Mouse (Mus musculus) liver, postnatal 0 days (tissue): Measurements from ENCODE around the gene Slc17a1. TPM values are rescaled to one million over a fixed set of nuclear protein-coding genes. Genes with fewer than 3 reads are reported as not detected.

Experiments
- ATAC-seq: fragments of 200-750 bp; cut with Nextera tagmentation; 2 replicates; pipeline ENCODE4 v1.8.0; 2017; ENCODE audit warnings: mild to moderate bottlenecking, moderate library complexity
- DNase-seq: peaks from one replicate; pipeline ENCODE4 v3.0.0-alpha.2; 2016
- H3K27ac ChIP-seq: fragments of 300-500 bp; sonication (generic); 2 replicates; pipeline ENCODE4 v1.5.1; 2014; ENCODE audit warnings: antibody characterized with exemption, moderate library complexity, mild to moderate bottlenecking, low read depth
- H3K27me3 ChIP-seq: fragments of 300-500 bp; sonication (generic); 2 replicates; pipeline ENCODE4 v1.6.1; 2014; ENCODE audit warnings: low read length, control low read depth, mixed read lengths; ENCODE audit not compliant: insufficient read depth
- H3K36me3 ChIP-seq: fragments of 300-500 bp; sonication (generic); replicated peaks from 2 replicates; pipeline ENCODE4 v1.6.1; 2014; ENCODE audit warnings: mild to moderate bottlenecking, control low read depth, low read length, moderate library complexity, mixed read lengths; ENCODE audit not compliant: insufficient read depth
- H3K4me1 ChIP-seq: fragments of 300-500 bp; sonication (generic); 2 replicates; pipeline ENCODE4 v1.6.1; 2014; ENCODE audit warnings: antibody characterized with exemption, mild to moderate bottlenecking, control low read depth; ENCODE audit not compliant: insufficient read depth
- H3K4me2 ChIP-seq: fragments of 300-500 bp; sonication (generic); 2 replicates; pipeline ENCODE4 v1.6.1; 2014; ENCODE audit warnings: low read depth, mild to moderate bottlenecking, low read length, moderate library complexity, mixed read lengths
- H3K4me3 ChIP-seq: fragments of 300-500 bp; sonication (generic); 2 replicates; pipeline ENCODE4 v1.5.1; 2014; ENCODE audit warnings: low read depth, low read length
- H3K9ac ChIP-seq: fragments of 300-500 bp; sonication (generic); replicated peaks from 2 replicates; pipeline ENCODE4 v1.6.1; 2014; ENCODE audit warnings: mild to moderate bottlenecking, moderate library complexity
- H3K9me3 ChIP-seq: fragments of 300-500 bp; sonication (generic); 2 replicates; pipeline ENCODE4 v1.6.1; 2016; ENCODE audit warnings: mild to moderate bottlenecking, control low read depth, low read length, mixed read lengths
- CTCF ChIP-seq: sonication (generic); IDR thresholded peaks from 2 replicates; pipeline ENCODE4 v1.5.1; 2016; ENCODE audit warnings: antibody characterized with exemption, low read depth
- EP300 ChIP-seq: IDR thresholded peaks from 2 replicates; pipeline ENCODE4 v1.6.1; 2016; ENCODE audit warnings: antibody characterized with exemption, low read depth, mild to moderate bottlenecking
- WGBS: fragments of 180-500 bp; shearing (Covaris S2); extraction: QIAGEN DNeasy Blood & Tissue Kit; methylation state at CpG from one replicate; pipeline ENCODE4 v1.1.7; 2014; ENCODE audit not compliant: insufficient replicate concordance; 5-methylcytosine and 5-hydroxymethylcytosine counted together
- polyA plus RNA-seq: library from polyadenylated mRNA; unstranded; fragments of >200 nt; fragmentation: Nextera tagmentation; extraction: Ambion mirVana; gene quantifications from 2 replicates; pipeline ENCODE4 v1.2.1, GENCODE M21; 2015

Slc17a1 gene
- polyA plus RNA-seq, 1 experiment from 2014 or later = 1.2 TPM

DNA sequence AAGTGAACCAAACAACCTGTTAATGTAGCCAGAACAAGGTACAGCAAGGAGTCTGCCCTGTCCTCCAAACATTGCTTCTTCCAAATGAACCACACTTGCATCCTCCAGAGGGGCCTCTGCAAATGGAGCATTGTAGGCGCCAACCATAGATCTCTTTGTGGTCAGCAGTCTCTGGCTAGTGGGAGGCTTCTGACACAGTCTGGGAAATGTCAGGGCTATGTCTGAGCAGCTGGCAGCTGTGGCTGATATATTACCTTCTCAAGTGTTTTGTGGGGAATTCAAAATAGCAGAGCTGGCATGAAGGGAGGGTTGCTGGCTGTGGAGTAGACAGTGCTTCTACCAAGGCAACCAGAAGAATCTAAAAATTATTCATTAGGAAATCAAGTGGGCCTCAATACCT lies 48.6 kb downstream of the Slc17a1 start:
- H3K9ac ChIP-seq = no peak overlapping the region
- 67% methylated on average over 1 of the region's 1 CpGs for WGBS
- no peaks in the 10 kb centered on the region for H3K36me3 ChIP-seq
- ATAC-seq (no peak), DNase-seq (no peak)
- peaks cover 48% of the 10 kb centered on the region for H3K4me1 ChIP-seq
- H3K4me3 ChIP-seq = no peak overlapping the region
- H3K27ac ChIP-seq = no peak overlapping the region
- H3K27me3 ChIP-seq = no peaks in the 10 kb centered on the region
- no peak for TF ChIP-seq CTCF
- no peak for TF ChIP-seq EP300
- no peaks in the 10 kb centered on the region for H3K9me3 ChIP-seq
- no peak overlapping the region for H3K4me2 ChIP-seq

DNA sequence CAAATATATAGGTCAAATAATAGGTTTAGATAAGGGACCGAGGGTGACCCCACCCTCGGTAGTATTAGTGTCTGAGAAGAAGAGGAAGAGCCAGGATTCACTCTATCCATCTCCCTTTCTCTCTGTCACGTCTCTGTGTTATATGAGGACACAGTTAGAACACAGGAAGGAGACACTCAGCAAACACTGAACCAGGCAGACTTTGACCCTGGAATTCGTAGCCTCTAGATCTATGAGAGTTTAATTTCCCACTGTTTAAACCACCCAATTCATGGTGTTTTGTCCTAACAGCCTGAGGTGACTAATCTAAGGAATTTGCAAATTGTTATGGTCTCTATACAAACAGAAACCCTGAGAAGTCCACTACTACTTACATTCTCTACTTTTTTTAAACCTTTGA lies 50.1 kb downstream of the Slc17a1 start:
- no peak for TF ChIP-seq EP300
- TF ChIP-seq CTCF = no peak
- H3K27ac ChIP-seq = no peak overlapping the region
- no peak overlapping the region for H3K9ac ChIP-seq
- H3K27me3 ChIP-seq = no peaks in the 10 kb centered on the region
- DNase-seq (no peak), ATAC-seq (no peak)
- no peaks in the 10 kb centered on the region for H3K9me3 ChIP-seq
- WGBS = 27% methylated on average over 4 of the region's 4 CpGs
- no peak overlapping the region for H3K4me2 ChIP-seq
- H3K4me3 ChIP-seq = no peak overlapping the region
- H3K36me3 ChIP-seq = no peaks in the 10 kb centered on the region
- H3K4me1 ChIP-seq = peaks cover 44% of the 10 kb centered on the region

DNA sequence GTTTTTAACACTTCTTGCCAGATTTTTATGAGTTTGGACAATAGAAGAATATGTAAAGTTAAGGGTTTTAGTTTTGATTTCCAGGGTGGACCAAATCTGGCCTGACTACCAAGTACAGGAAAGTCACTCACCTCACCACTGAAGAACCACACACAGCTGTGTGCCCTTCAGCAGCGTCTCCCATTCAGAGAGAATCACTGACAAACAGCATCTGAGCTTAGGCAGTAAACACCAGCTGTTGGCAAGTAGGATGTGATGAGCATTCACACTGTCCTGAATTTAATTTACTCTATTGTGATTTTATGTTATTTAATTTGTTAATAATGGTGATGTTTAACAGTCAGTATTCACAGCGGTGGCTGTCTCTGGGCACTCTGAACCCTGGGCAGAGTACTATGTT lies 58.2 kb downstream of the Slc17a1 start:
- Histone ChIP-seq H3K27me3 (no peaks in the 10 kb centered on the region), H3K9ac (no peak overlapping the region), H3K4me3 (no peak overlapping the region), H3K9me3 (no peaks in the 10 kb centered on the region), H3K4me1 (peaks cover 9% of the 10 kb centered on the region; the same call in 1 of the 2 replicates), H3K36me3 (no peaks in the 10 kb centered on the region), H3K27ac (no peak overlapping the region), H3K4me2 (no peak overlapping the region)
- DNase-seq (no peak), ATAC-seq (no peak)
- WGBS = 69% methylated on average over 2 of the region's 2 CpGs
- no peak for TF ChIP-seq EP300
- no peak for TF ChIP-seq CTCF

DNA sequence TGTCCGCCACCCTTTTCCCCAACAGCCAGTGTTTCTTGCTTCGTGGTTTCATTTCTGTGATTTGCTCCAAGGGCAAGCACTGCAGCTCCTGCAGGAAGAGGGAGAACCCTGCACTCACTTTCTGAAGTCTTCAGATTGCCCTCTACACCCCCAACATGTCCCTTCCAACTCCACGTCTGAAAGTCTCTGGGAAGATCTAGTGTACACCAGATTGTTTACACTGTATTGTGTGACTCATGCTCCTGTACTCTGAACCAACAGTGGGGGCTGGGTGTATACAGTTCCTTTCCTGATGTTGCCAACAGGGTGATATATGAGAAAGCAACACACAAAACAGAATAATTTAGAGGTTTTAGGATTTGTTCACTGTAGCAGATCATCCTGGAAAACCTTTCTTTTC lies 61.1 kb downstream of the Slc17a1 start:
- H3K4me2 ChIP-seq = peak overlapping the region; percentile 52
- DNase-seq (no peak), ATAC-seq (peak; percentile 80)
- H3K4me1 ChIP-seq = peaks cover 9% of the 10 kb centered on the region; the same call in 1 of the 2 replicates
- H3K27me3 ChIP-seq = no peaks in the 10 kb centered on the region
- peak overlapping the region; percentile 44; the same call in 1 of the 2 replicates for H3K27ac ChIP-seq
- H3K4me3 ChIP-seq = no peak overlapping the region
- WGBS = 41% methylated on average over 3 of the region's 3 CpGs
- H3K9me3 ChIP-seq = no peaks in the 10 kb centered on the region
- H3K36me3 ChIP-seq = no peaks in the 10 kb centered on the region
- no peak overlapping the region for H3K9ac ChIP-seq
- TF ChIP-seq EP300 (no peak), CTCF (no peak)

DNA sequence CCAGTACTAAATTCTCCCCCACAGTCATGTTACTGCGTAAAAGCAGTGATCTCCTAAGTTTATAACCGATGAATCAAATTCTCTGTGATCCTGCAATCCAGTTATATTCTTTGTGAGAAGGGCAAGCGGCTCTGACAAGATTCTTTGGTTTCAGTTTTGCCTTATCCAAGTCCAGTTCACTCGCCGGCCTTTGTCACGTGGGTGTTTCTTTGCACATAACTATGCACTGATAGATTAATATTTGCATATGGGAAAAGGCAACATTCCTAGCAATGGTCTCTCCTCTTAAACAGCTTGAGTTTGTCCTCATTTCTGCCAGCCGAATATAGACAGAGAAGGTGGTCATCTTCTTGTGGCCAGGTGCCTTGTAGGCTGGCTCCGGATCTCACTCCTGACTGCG lies 62.9 kb downstream of the Slc17a1 start:
- DNase-seq = no peak
- no peak for ATAC-seq
- H3K9me3 ChIP-seq = no peaks in the 10 kb centered on the region
- TF ChIP-seq EP300 (no peak), CTCF (no peak)
- H3K27me3 ChIP-seq = no peaks in the 10 kb centered on the region
- no peak overlapping the region for H3K4me3 ChIP-seq
- H3K4me2 ChIP-seq = no peak overlapping the region
- H3K36me3 ChIP-seq = no peaks in the 10 kb centered on the region
- H3K27ac ChIP-seq = no peak overlapping the region
- 74% methylated on average over 9 of the region's 9 CpGs for WGBS
- H3K9ac ChIP-seq = no peak overlapping the region
- peaks cover 9% of the 10 kb centered on the region; the same call in 1 of the 2 replicates for H3K4me1 ChIP-seq

DNA sequence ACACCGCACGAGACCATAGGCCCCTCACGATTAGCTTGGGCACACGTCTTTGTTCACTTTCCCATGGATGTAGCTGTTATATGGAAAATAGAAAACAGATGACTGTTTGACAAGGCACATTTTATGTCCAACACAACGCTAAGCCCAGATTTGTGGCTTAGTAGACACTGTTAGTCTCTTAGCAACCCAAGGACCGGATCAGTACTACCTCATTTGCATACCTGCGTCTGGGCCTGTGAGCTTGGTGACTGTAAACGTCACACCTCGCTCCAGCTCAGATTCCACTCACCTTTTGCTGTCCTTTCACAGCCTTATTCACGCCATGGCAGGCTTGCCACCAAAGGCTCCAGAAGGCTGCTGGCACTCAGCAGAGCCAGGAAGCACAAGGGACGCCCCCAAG lies 63.4 kb downstream of the Slc17a1 start:
- no peak overlapping the region for H3K4me2 ChIP-seq
- no peak overlapping the region for H3K27ac ChIP-seq
- H3K4me3 ChIP-seq = no peak overlapping the region
- DNase-seq (no peak), ATAC-seq (no peak)
- WGBS = 78% methylated on average over 11 of the region's 11 CpGs
- no peak for TF ChIP-seq EP300
- TF ChIP-seq CTCF = no peak
- H3K36me3 ChIP-seq = no peaks in the 10 kb centered on the region
- no peaks in the 10 kb centered on the region for H3K9me3 ChIP-seq
- no peak overlapping the region for H3K9ac ChIP-seq
- H3K27me3 ChIP-seq = no peaks in the 10 kb centered on the region
- peaks cover 9% of the 10 kb centered on the region; the same call in 1 of the 2 replicates for H3K4me1 ChIP-seq

DNA sequence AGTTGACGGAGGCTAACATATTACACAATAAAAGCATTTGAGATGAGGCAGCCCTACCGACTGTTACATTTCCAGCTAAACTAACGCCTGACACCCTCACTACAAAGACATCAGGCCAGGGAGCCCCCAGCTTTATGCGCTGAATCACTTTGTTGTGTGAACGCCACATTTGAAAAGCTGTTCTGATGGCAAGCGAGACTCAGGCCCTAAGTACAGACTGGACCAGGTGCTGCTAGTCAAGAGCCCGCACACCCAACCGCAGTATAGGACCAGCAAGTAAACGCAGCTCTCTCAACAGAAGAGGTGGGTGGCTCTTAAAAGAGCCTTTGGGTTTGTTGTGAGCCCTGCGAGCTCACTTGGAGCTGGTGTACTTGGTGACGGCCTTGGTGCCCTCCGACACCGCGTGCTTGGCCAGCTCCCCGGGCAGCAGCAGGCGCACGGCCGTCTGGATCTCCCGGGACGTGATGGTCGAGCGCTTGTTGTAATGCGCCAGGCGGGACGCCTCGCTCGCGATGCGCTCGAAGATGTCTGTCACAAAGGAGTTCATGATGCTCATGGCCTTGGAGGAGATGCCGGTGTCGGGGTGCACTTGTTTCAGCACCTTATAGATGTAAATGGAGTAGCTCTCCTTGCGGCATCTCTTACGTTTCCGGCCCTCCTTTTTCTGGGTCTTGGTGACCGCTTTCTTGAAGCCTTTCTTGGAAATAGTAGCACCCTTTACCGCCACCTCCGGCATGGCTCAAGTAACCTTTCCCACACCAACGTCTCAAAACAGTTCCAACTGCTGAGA lies 66.1 kb downstream of the Slc17a1 start, which contains the start of gene Hist1h2ba:
Hist1h2ba (minus strand) TSS at position 736 of the 790 bp plus-strand sequence.
- Histone ChIP-seq H3K27ac (no peak within 1 kb of the TSS), H3K4me2 (no peak within 1 kb of the TSS), H3K36me3 (no peaks in the 10 kb centered on the region), H3K4me3 (no peak within 1 kb of the TSS), H3K9ac (no peak within 1 kb of the TSS), H3K27me3 (no peaks in the 10 kb centered on the region), H3K9me3 (no peaks in the 10 kb centered on the region), H3K4me1 (0 out of 2 replicates have a peak, but pooled peaks cover 3% of the 10 kb centered on the region)
- 91% methylated on average over 33 of the region's 39 CpGs for WGBS
- ATAC-seq (no peak), DNase-seq (no peak)
- TF ChIP-seq CTCF = no peak
- no peak for TF ChIP-seq EP300
